Mouse (Mus musculus): ENCODE measurements at regions not wholly inside any gene's neighbourhood (a gene's known extent, or its start where the extent isn't known, plus 50 kb on each side); places are given as distances from the start of the nearest gene placed in this dataset.

GRCm38 (mm10) chr19:30289721-30290120 is 57.0 kb downstream of the Mbl2 start:
- Histone ChIP-seq H3K4me3 (replicated peaks; ENCODE audit: control insufficient read depth, low read depth, low read length) (no peak overlapping the region), H3K27ac (ENCODE audit: control insufficient read depth, insufficient read depth, low read depth, low read length, poor library complexity) (no peak overlapping the region), H3K4me1 (ENCODE audit: control insufficient read depth, insufficient read depth, low read length) (no peaks in the 10 kb centered on the region)
- 56% methylated on average over 4 of the region's 4 CpGs for WGBS
- TF ChIP-seq POLR2A (IDR thresholded peaks at IDR 0.05; ENCODE audit: borderline replicate concordance, control insufficient read depth, low read depth, low read length) (no peak), CTCF (IDR thresholded peaks at IDR 0.05; ENCODE audit: control insufficient read depth, insufficient read depth, low read length) (no peak)

DNA sequence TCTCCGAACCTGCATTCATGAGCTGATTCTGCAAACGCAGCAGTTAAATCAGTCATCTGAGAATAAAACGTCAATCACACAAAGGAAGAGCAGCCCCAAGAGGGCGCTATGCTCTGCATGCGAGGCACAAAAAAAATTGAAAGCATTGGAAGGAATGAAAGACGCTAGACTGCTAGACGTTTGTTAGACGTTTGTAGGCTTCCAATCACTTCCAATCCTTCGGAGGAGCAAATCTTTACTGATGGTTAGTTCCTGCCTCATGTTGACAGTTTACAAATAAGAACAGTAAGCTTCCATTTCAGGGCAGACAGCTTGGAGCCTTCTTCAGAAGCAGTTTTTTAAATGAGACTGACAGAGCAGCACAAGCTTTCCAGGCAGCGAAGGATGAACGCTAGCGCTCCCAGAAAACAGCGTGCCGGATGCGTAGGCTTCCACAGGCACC is 62.5 kb downstream of the Mbl2 start:
- 48% methylated on average over 15 of the region's 15 CpGs for WGBS
- Histone ChIP-seq H3K27ac (ENCODE audit: control insufficient read depth, insufficient read depth, low read depth, low read length, poor library complexity) (no peak overlapping the region), H3K4me1 (ENCODE audit: control insufficient read depth, insufficient read depth, low read length) (no peaks in the 10 kb centered on the region), H3K4me3 (replicated peaks; ENCODE audit: control insufficient read depth, low read depth, low read length) (no peak overlapping the region)
- no peak for TF ChIP-seq CTCF (IDR thresholded peaks at IDR 0.05; ENCODE audit: control insufficient read depth, insufficient read depth, low read length)
- no peak for TF ChIP-seq POLR2A (IDR thresholded peaks at IDR 0.05; ENCODE audit: borderline replicate concordance, control insufficient read depth, low read depth, low read length)

- Histone ChIP-seq H3K4me1 (ENCODE audit: control insufficient read depth, insufficient read depth, low read length) (no peaks in the 10 kb centered on the region), H3K27ac (ENCODE audit: control insufficient read depth, insufficient read depth, low read depth, low read length, poor library complexity) (no peak overlapping the region), H3K4me3 (replicated peaks; ENCODE audit: control insufficient read depth, low read depth, low read length) (no peak overlapping the region)
- 33% methylated on average over 3 of the region's 3 CpGs for WGBS
- TF ChIP-seq POLR2A (IDR thresholded peaks at IDR 0.05; ENCODE audit: borderline replicate concordance, control insufficient read depth, low read depth, low read length), result no peak
- no peak for TF ChIP-seq CTCF (IDR thresholded peaks at IDR 0.05; ENCODE audit: control insufficient read depth, insufficient read depth, low read length)
These were observed 63.3 kb downstream of the Mbl2 start for GRCm38 (mm10) chr19:30296024-30296423.

DNA sequence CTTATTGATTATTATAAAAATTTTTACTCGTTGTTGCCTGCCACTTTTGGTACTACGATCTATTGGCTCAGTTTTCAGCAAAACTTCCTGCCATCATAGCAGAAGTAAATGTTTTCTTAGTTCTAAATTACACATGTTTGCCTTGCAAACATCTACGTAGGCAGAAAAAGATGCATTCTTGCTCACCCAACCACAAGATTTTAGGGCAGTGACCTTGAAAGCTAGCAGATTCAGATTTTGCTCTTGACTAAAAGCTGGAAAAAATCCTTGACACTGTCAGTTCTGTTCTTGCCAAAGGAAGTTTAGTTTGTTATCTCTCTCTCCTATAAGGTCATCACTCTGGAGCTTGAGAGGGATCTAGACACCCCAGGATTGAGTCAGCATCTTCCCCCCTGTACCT is 66.8 kb downstream of the Mbl2 start:
- Histone ChIP-seq H3K4me1 (ENCODE audit: control insufficient read depth, insufficient read depth, low read length) (no peaks in the 10 kb centered on the region), H3K27ac (ENCODE audit: control insufficient read depth, insufficient read depth, low read depth, low read length, poor library complexity) (no peak overlapping the region), H3K4me3 (replicated peaks; ENCODE audit: control insufficient read depth, low read depth, low read length) (no peak overlapping the region)
- no peak for TF ChIP-seq POLR2A (IDR thresholded peaks at IDR 0.05; ENCODE audit: borderline replicate concordance, control insufficient read depth, low read depth, low read length)
- no peak for TF ChIP-seq CTCF (IDR thresholded peaks at IDR 0.05; ENCODE audit: control insufficient read depth, insufficient read depth, low read length)
- WGBS, result 70% methylated on average over 3 of the region's 3 CpGs

DNA sequence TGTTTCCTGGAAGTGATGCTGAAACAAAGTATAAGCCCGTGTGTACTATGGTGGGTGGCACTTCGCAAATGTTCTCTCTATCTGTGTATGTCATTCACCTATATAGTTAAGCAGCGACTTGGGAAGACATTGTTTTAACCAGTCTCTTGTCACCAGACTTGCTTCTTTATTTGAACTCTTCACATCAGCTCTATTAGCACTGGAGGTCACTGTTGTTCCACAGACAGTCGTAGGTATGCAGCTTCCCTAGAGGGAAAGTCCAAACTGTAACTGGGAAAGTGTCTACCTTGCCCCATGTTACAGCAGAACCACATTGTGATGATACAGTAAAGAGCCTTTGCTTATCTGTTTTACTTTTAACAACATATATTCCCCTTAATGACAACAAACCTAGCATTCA is 69.5 kb downstream of the Mbl2 start:
- 68% methylated on average over 4 of the region's 4 CpGs for WGBS
- TF ChIP-seq CTCF (IDR thresholded peaks at IDR 0.05; ENCODE audit: control insufficient read depth, insufficient read depth, low read length) (no peak), POLR2A (IDR thresholded peaks at IDR 0.05; ENCODE audit: borderline replicate concordance, control insufficient read depth, low read depth, low read length) (no peak)
- Histone ChIP-seq H3K4me3 (replicated peaks; ENCODE audit: control insufficient read depth, low read depth, low read length) (no peak overlapping the region), H3K4me1 (ENCODE audit: control insufficient read depth, insufficient read depth, low read length) (no peaks in the 10 kb centered on the region), H3K27ac (ENCODE audit: control insufficient read depth, insufficient read depth, low read depth, low read length, poor library complexity) (no peak overlapping the region)

DNA sequence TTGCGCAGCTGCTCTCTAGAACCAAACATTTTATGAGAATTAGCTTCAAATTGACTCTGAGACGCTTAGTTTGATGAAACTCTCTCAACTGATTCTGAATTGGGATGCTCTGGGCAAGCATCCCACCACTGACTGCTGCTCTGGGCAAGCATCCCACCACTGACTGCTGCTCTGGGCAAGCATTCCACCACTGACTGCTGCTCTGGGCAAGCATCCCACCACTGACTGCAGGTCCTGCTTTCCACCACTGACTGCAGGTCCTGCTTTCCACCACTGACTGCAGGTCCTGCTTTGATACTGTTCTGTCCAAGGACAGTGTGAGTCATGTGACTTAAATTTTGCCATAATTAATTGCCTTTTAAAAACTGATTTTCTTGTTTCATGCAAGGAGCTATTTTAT is 73.6 kb downstream of the Mbl2 start:
- TF ChIP-seq CTCF (IDR thresholded peaks at IDR 0.05; ENCODE audit: control insufficient read depth, insufficient read depth, low read length) (no peak), POLR2A (IDR thresholded peaks at IDR 0.05; ENCODE audit: borderline replicate concordance, control insufficient read depth, low read depth, low read length) (no peak)
- no peak overlapping the region for H3K27ac ChIP-seq (ENCODE audit: control insufficient read depth, insufficient read depth, low read depth, low read length, poor library complexity)
- H3K4me1 ChIP-seq (ENCODE audit: control insufficient read depth, insufficient read depth, low read length), result no peaks in the 10 kb centered on the region
- WGBS, result 72% methylated on average over 2 of the region's 2 CpGs
- no peak overlapping the region for H3K4me3 ChIP-seq (replicated peaks; ENCODE audit: control insufficient read depth, low read depth, low read length)

- 35% methylated on average over 6 of the region's 6 CpGs for WGBS
- TF ChIP-seq CTCF (IDR thresholded peaks at IDR 0.05; ENCODE audit: control insufficient read depth, insufficient read depth, low read length) (no peak), POLR2A (IDR thresholded peaks at IDR 0.05; ENCODE audit: borderline replicate concordance, control insufficient read depth, low read depth, low read length) (no peak)
- H3K4me1 ChIP-seq (ENCODE audit: control insufficient read depth, insufficient read depth, low read length), result no peaks in the 10 kb centered on the region
- H3K4me3 ChIP-seq (replicated peaks; ENCODE audit: control insufficient read depth, low read depth, low read length), result no peak overlapping the region
- no peak overlapping the region for H3K27ac ChIP-seq (ENCODE audit: control insufficient read depth, insufficient read depth, low read depth, low read length, poor library complexity)
These were observed 74.2 kb downstream of the Mbl2 start for GRCm38 (mm10) chr19:30306919-30307318.

- Histone ChIP-seq H3K27ac (ENCODE audit: control insufficient read depth, insufficient read depth, low read depth, low read length, poor library complexity) (no peak overlapping the region), H3K4me3 (replicated peaks; ENCODE audit: control insufficient read depth, low read depth, low read length) (no peak overlapping the region), H3K4me1 (ENCODE audit: control insufficient read depth, insufficient read depth, low read length) (no peaks in the 10 kb centered on the region)
- 77% methylated on average over 3 of the region's 3 CpGs for WGBS
- TF ChIP-seq CTCF (IDR thresholded peaks at IDR 0.05; ENCODE audit: control insufficient read depth, insufficient read depth, low read length) (no peak), POLR2A (IDR thresholded peaks at IDR 0.05; ENCODE audit: borderline replicate concordance, control insufficient read depth, low read depth, low read length) (no peak)
These were observed 84.6 kb downstream of the Mbl2 start for GRCm38 (mm10) chr19:30317314-30317713.

- Histone ChIP-seq H3K4me3 (replicated peaks; ENCODE audit: control insufficient read depth, low read depth, low read length) (no peak overlapping the region), H3K27ac (ENCODE audit: control insufficient read depth, insufficient read depth, low read depth, low read length, poor library complexity) (no peak overlapping the region), H3K4me1 (ENCODE audit: control insufficient read depth, insufficient read depth, low read length) (no peaks in the 10 kb centered on the region; the same call in 1 of the 2 replicates)
- TF ChIP-seq POLR2A (IDR thresholded peaks at IDR 0.05; ENCODE audit: borderline replicate concordance, control insufficient read depth, low read depth, low read length) (no peak), CTCF (IDR thresholded peaks at IDR 0.05; ENCODE audit: control insufficient read depth, insufficient read depth, low read length) (no peak)
These were observed 95.0 kb downstream of the Mbl2 start for GRCm38 (mm10) chr19:30327693-30328092.
